Mouse (Mus musculus) heart, adult 2 months (tissue): ENCODE data around the gene Trio. TPM values are rescaled to one million over a fixed set of nuclear protein-coding genes. Genes with fewer than 3 reads are reported as not detected.

Experiments
- DNase-seq, 2 experiments: peaks; one replicate each; pipeline ENCODE4 v3.0.0; 2021
- H3K27ac ChIP-seq: fragments of 200-600 bp; 2 replicates; pipeline ENCODE4 v1.8.1; 2022
- H3K27me3 ChIP-seq: fragments of 200-500 bp; 2 replicates; pipeline ENCODE4 v1.6.1; 2012; ENCODE audit warnings: mild to moderate bottlenecking, low read length, inconsistent platforms, mixed read lengths; ENCODE audit not compliant: control insufficient read depth, insufficient read depth
- H3K36me3 ChIP-seq: fragments of 200-500 bp; 2 replicates; pipeline ENCODE4 v1.6.1; 2012; ENCODE audit warnings: low read length, inconsistent platforms; ENCODE audit not compliant: control insufficient read depth, insufficient read depth
- H3K4me1 ChIP-seq: fragments of 200-500 bp; 2 replicates; pipeline ENCODE4 v1.6.1; 2011; ENCODE audit warnings: low read length; ENCODE audit not compliant: control insufficient read depth, insufficient read depth
- H3K4me3 ChIP-seq: fragments of 200-600 bp; 2 replicates; pipeline ENCODE4 v1.8.1; 2022
- H3K79me2 ChIP-seq: fragments of 200-500 bp; replicated peaks from 2 replicates; pipeline ENCODE4 v1.6.1; 2012; ENCODE audit warnings: mild to moderate bottlenecking, inconsistent platforms, low read length, moderate library complexity, mixed read lengths; ENCODE audit not compliant: control insufficient read depth, insufficient read depth
- H3K9ac ChIP-seq: fragments of 200-500 bp; 2 replicates; pipeline ENCODE4 v1.6.1; 2012; ENCODE audit warnings: low read depth, mild to moderate bottlenecking, control low read depth, inconsistent platforms, low read length, mixed read lengths
- CTCF ChIP-seq: fragments of 200-600 bp; IDR thresholded peaks from 2 replicates; pipeline ENCODE4 v1.8.1; 2022; ENCODE audit warnings: antibody characterized with exemption, mild to moderate bottlenecking, moderate library complexity
- EP300 ChIP-seq: fragments of 200-500 bp; IDR thresholded peaks from 2 replicates; pipeline ENCODE4 v1.6.1; 2011; ENCODE audit warnings: low read depth, low read length, control low read depth; ENCODE audit not compliant: insufficient read depth
- POLR2A ChIP-seq: fragments of 200-500 bp; IDR thresholded peaks from 2 replicates; pipeline ENCODE4 v1.6.1; 2011; ENCODE audit warnings: mild to moderate bottlenecking, low read depth, low read length, control low read depth; ENCODE audit not compliant: insufficient read depth
- WGBS: fragments of 180-500 bp; shearing (Covaris S2); methylation state at CpG from one replicate; pipeline ENCODE4 v1.1.7; 2018; 5-methylcytosine and 5-hydroxymethylcytosine counted together
- intact Hi-C: fragments of 180-260 bp; cut with DNase I; formaldehyde crosslinking; loops from one replicate; pipeline ENCODE4 v1.15.1; 2025
- polyA plus RNA-seq: library from polyadenylated mRNA; depleted of rRNA; stranded (reverse); fragments of >200 nt; gene quantifications from 2 replicates; pipeline ENCODE4 v1.2.3, GENCODE M21; 2012
- total RNA-seq, 2 experiments: library from RNA; stranded (reverse); gene quantifications; 2 replicates each; pipeline ENCODE4 v1.2.3; 2021

Trio gene
- total and polyA plus RNA-seq, 3 experiments, result 28.0 to 44.2 (median 33.8) TPM

GRCm38 (mm10) chr15:27993528-27993927 is 32.1 kb downstream of the Trio start:
- peaks cover 9% of the 10 kb centered on the region for H3K36me3 ChIP-seq
- H3K79me2 ChIP-seq, result peaks cover 6% of the 10 kb centered on the region
- DNase-seq, result no peak
- WGBS, result 73% methylated on average over 7 of the region's 7 CpGs
- TF ChIP-seq CTCF (no peak), EP300 (no peak), POLR2A (no peak)
- peaks cover 26% of the 10 kb centered on the region for H3K4me1 ChIP-seq
- intact Hi-C loops, result loop anchor here (2.0 kb wide), 1 partner anchor 19 kb away; no protein-coding TSS in a partner anchor
- H3K9ac ChIP-seq, result no peak overlapping the region
- no peaks in the 10 kb centered on the region for H3K27me3 ChIP-seq
- no peak overlapping the region for H3K4me3 ChIP-seq
- no peak overlapping the region for H3K27ac ChIP-seq

GRCm38 (mm10) chr15:27992596-27992995 is 33.1 kb downstream of the Trio start:
- DNase-seq, result no peak
- H3K9ac ChIP-seq, result no peak overlapping the region
- 46% methylated on average over 5 of the region's 5 CpGs for WGBS
- H3K27ac ChIP-seq, result no peak overlapping the region; the same call in 1 of the 2 replicates
- peaks cover 25% of the 10 kb centered on the region for H3K4me1 ChIP-seq
- no peak overlapping the region for H3K4me3 ChIP-seq
- no peak for TF ChIP-seq CTCF
- TF ChIP-seq EP300, result no peak
- TF ChIP-seq POLR2A, result no peak
- peaks cover 9% of the 10 kb centered on the region for H3K36me3 ChIP-seq
- no peaks in the 10 kb centered on the region for H3K27me3 ChIP-seq
- H3K79me2 ChIP-seq, result peaks cover 9% of the 10 kb centered on the region
- intact Hi-C loops, result loop anchor here (2.0 kb wide), 1 partner anchor 20 kb away; no protein-coding TSS in a partner anchor

- Histone ChIP-seq H3K79me2 (peaks cover 10% of the 10 kb centered on the region), H3K27ac (peak overlapping the region; percentile 7; the same call in 1 of the 2 replicates), H3K4me3 (no peak overlapping the region), H3K36me3 (peaks cover 9% of the 10 kb centered on the region), H3K4me1 (peaks cover 23% of the 10 kb centered on the region), H3K9ac (no peak overlapping the region), H3K27me3 (no peaks in the 10 kb centered on the region)
- no peak for TF ChIP-seq EP300
- TF ChIP-seq POLR2A, result no peak
- no peak for TF ChIP-seq CTCF
- intact Hi-C loops, result loop anchor here (2.0 kb wide), 1 partner anchor 21 kb away; no protein-coding TSS in a partner anchor
- 54% methylated on average over 6 of the region's 6 CpGs for WGBS
- DNase-seq, result no peak
Measured at GRCm38 (mm10) chr15:27991892-27992593, 33.6 kb downstream of the Trio start.

GRCm38 (mm10) chr15:27991066-27991701 is 34.5 kb downstream of the Trio start:
- 52% methylated on average over 17 of the region's 17 CpGs for WGBS
- Histone ChIP-seq H3K27me3 (no peaks in the 10 kb centered on the region), H3K4me1 (peaks cover 21% of the 10 kb centered on the region), H3K9ac (no peak overlapping the region), H3K79me2 (peaks cover 13% of the 10 kb centered on the region), H3K27ac (peak overlapping the region; percentile 7; the same call in 1 of the 2 replicates), H3K36me3 (peaks cover 9% of the 10 kb centered on the region), H3K4me3 (no peak overlapping the region)
- TF ChIP-seq POLR2A (no peak), EP300 (no peak), CTCF (no peak)
- intact Hi-C loops, result no loop called here
- no peak for DNase-seq

GRCm38 (mm10) chr15:27987979-27988378 is 37.7 kb downstream of the Trio start:
- H3K4me1 ChIP-seq, result peaks cover 19% of the 10 kb centered on the region

GRCm38 (mm10) chr15:27984881-27985280 is 40.8 kb downstream of the Trio start:
- H3K4me1 ChIP-seq, result peaks cover 22% of the 10 kb centered on the region
- peaks cover 20% of the 10 kb centered on the region for H3K79me2 ChIP-seq
- peaks cover 5% of the 10 kb centered on the region for H3K36me3 ChIP-seq
- TF ChIP-seq POLR2A (no peak), CTCF (no peak), EP300 (no peak)
- H3K27ac ChIP-seq, result no peak overlapping the region
- no peak for DNase-seq
- H3K9ac ChIP-seq, result no peak overlapping the region
- intact Hi-C loops, result no loop called here
- H3K4me3 ChIP-seq, result no peak overlapping the region
- no peaks in the 10 kb centered on the region for H3K27me3 ChIP-seq
- 50% methylated on average over 2 of the region's 2 CpGs for WGBS

More at GRCm38 (mm10) chr15:27987979-27988378, 37.7 kb downstream of the Trio start:
- TF ChIP-seq POLR2A (no peak), EP300 (no peak), CTCF (no peak)
- Histone ChIP-seq H3K79me2 (peaks cover 19% of the 10 kb centered on the region), H3K4me3 (no peak overlapping the region), H3K36me3 (peaks cover 9% of the 10 kb centered on the region), H3K27ac (no peak overlapping the region), H3K27me3 (no peaks in the 10 kb centered on the region), H3K9ac (no peak overlapping the region)
- intact Hi-C loops, result no loop called here
- 60% methylated on average over 7 of the region's 7 CpGs for WGBS
- no peak for DNase-seq
